Mouse (Mus musculus): ENCODE data around the gene Zfp689.
"Not testable (repeated sequence)": the region's sequence is repeated elsewhere in the genome, so short reads cannot be mapped to it uniquely, and the experiment has no call there.

GRCm38 (mm10) chr7:127488364-127488763, 39.4 kb upstream of the Zfp689 start:
- not testable (repeated sequence) for TF ChIP-seq CTCF (IDR thresholded peaks at IDR 0.05; ENCODE audit: low read depth); EP300 (optimal IDR thresholded peaks at IDR 0.05)

All from stomach, postnatal 0 days (tissue).